Mouse (Mus musculus) subcutaneous adipose tissue, adult 2 months (tissue): Measurements from ENCODE around the gene Wfikkn1. TPM values are rescaled to one million over a fixed set of nuclear protein-coding genes. Genes with fewer than 3 reads are reported as not detected.

Experiments used
- polyA plus RNA-seq: library from polyadenylated mRNA; depleted of rRNA; stranded (reverse); fragments of >200 nt; gene quantifications from 2 replicates; pipeline ENCODE4 v1.2.3, GENCODE M21; 2012; ENCODE audit warnings: low replicate concordance; rRNA removed

The Wfikkn1 gene
- 0.54 and 1.1 TPM in 2 replicates for polyA plus RNA-seq

GRCm38 (mm10) chr17:25880196-25880910 lies at the start of gene Wfikkn1:
Gene Wfikkn1, minus strand, starts transcription at chr17:25880858.

GRCm38 (mm10) chr17:25919144-25919785 lies 38.6 kb upstream of the Wfikkn1 start, which contains the start of gene Rab40c:
Gene Rab40c, minus strand, starts transcription at chr17:25919727.

GRCm38 (mm10) chr17:25874721-25875170 lies 5.9 kb downstream of the Wfikkn1 start, which contains the start of gene Mettl26:
Gene Mettl26, plus strand, starts transcription at chr17:25875074.

GRCm38 (mm10) chr17:25868601-25869191 lies 12.0 kb downstream of the Wfikkn1 start, which contains the start of gene Mcrip2:
Gene Mcrip2, minus strand, starts transcription at chr17:25868764.

GRCm38 (mm10) chr17:25860832-25861703 lies 19.6 kb downstream of the Wfikkn1 start, which contains the start of gene Wdr90:
Gene Wdr90, minus strand, starts transcription at chr17:25861501.

GRCm38 (mm10) chr17:25844396-25844901 lies 36.2 kb downstream of the Wfikkn1 start, which contains the start of gene Rhot2:
Gene Rhot2, minus strand, starts transcription at chr17:25844851.

GRCm38 (mm10) chr17:25841117-25841880 lies 39.4 kb downstream of the Wfikkn1 start, which contains the start of gene Gm20683:
Gene Gm20683, minus strand, starts transcription at chr17:25841763.

GRCm38 (mm10) chr17:25837076-25837410 lies 43.6 kb downstream of the Wfikkn1 start, which contains the start of gene Rhbdl1:
Gene Rhbdl1, minus strand, starts transcription at chr17:25837295.

GRCm38 (mm10) chr17:25833291-25833663 lies 47.4 kb downstream of the Wfikkn1 start, which contains the start of gene Stub1:
Gene Stub1, minus strand, starts transcription at chr17:25833404.

GRCm38 (mm10) chr17:25828712-25829557 lies 51.7 kb downstream of the Wfikkn1 start, which contains the start of gene Jmjd8:
Gene Jmjd8, plus strand, starts transcription at chr17:25828867.

Other genes starting within 250 kb of the Wfikkn1 start
- gene Gng13, start 163.7 kb downstream of the Wfikkn1 start, polyA plus RNA-seq = not detected in 2 replicates
- 3.0 and 8.4 TPM in 2 replicates for gene Chtf18, start 153.4 kb downstream of the Wfikkn1 start, polyA plus RNA-seq
- gene Rpusd1, start 153.2 kb downstream of the Wfikkn1 start, polyA plus RNA-seq = 33.3 and 43.5 TPM in 2 replicates
- gene Mslnl, start 144.8 kb downstream of the Wfikkn1 start, polyA plus RNA-seq = 0.26 and 0.95 TPM in 2 replicates
- 18.0 and 39.1 TPM in 2 replicates for gene Msln, start 126.5 kb downstream of the Wfikkn1 start, polyA plus RNA-seq
- 30.7 and 33.1 TPM in 2 replicates for gene Narfl, start 107.1 kb downstream of the Wfikkn1 start, polyA plus RNA-seq
- 33.7 and 63.5 TPM in 2 replicates for gene Haghl, start 95.2 kb downstream of the Wfikkn1 start, polyA plus RNA-seq
- 0.13 TPM in 1 of 2 replicates, not detected in the other for gene Ccdc78, start 94.3 kb downstream of the Wfikkn1 start, polyA plus RNA-seq
- 100 and 103 TPM in 2 replicates for gene Fam173a, start 88.0 kb downstream of the Wfikkn1 start, polyA plus RNA-seq
- gene AC134908.4, start 85.2 kb downstream of the Wfikkn1 start, polyA plus RNA-seq = not detected in 2 replicates
- gene Metrn, start 83.7 kb downstream of the Wfikkn1 start, polyA plus RNA-seq = 31.8 and 52.1 TPM in 2 replicates
- 1.3 and 10.1 TPM in 2 replicates for gene Fbxl16, start 71.8 kb downstream of the Wfikkn1 start, polyA plus RNA-seq
- gene Wdr24, start 57.2 kb downstream of the Wfikkn1 start, polyA plus RNA-seq = 29.1 and 47.7 TPM in 2 replicates
- gene Jmjd8, start 52.0 kb downstream of the Wfikkn1 start, polyA plus RNA-seq = 107 and 138 TPM in 2 replicates
- 147 and 198 TPM in 2 replicates for gene Stub1, start 47.5 kb downstream of the Wfikkn1 start, polyA plus RNA-seq
- 63.1 and 173 TPM in 2 replicates for gene Rhbdl1, start 43.6 kb downstream of the Wfikkn1 start, polyA plus RNA-seq
- gene Gm20683, start 39.1 kb downstream of the Wfikkn1 start, polyA plus RNA-seq = 51.2 and 72.8 TPM in 2 replicates
- 48.9 and 77.3 TPM in 2 replicates for gene Rhot2, start 36.0 kb downstream of the Wfikkn1 start, polyA plus RNA-seq
- 16.4 and 55.2 TPM in 2 replicates for gene Wdr90, start 19.4 kb downstream of the Wfikkn1 start, polyA plus RNA-seq
- 84.2 and 113 TPM in 2 replicates for gene Mcrip2, start 12.1 kb downstream of the Wfikkn1 start, polyA plus RNA-seq
- 47.8 and 80.7 TPM in 2 replicates for gene Mettl26, start 5.8 kb downstream of the Wfikkn1 start, polyA plus RNA-seq
- 35.2 and 54.0 TPM in 2 replicates for gene Rab40c, start 38.9 kb upstream of the Wfikkn1 start, polyA plus RNA-seq
- gene Pigq, start 64.1 kb upstream of the Wfikkn1 start, polyA plus RNA-seq = 166 and 173 TPM in 2 replicates
- 1.0 TPM in 1 of 2 replicates, not detected in the other for gene Nhlrc4, start 64.1 kb upstream of the Wfikkn1 start, polyA plus RNA-seq
- 0.12 TPM in 1 of 2 replicates, not detected in the other for gene A930017K11Rik, start 71.7 kb upstream of the Wfikkn1 start, polyA plus RNA-seq
- gene Capn15, start 104.9 kb upstream of the Wfikkn1 start, polyA plus RNA-seq = 22.9 and 54.5 TPM in 2 replicates
- 32.8 and 33.6 TPM in 2 replicates for gene Rab11fip3, start 188.7 kb upstream of the Wfikkn1 start, polyA plus RNA-seq
- 27.4 and 27.8 TPM in 2 replicates for gene Decr2, start 209.5 kb upstream of the Wfikkn1 start, polyA plus RNA-seq
- 24.8 and 57.1 TPM in 2 replicates for gene Nme4, start 214.7 kb upstream of the Wfikkn1 start, polyA plus RNA-seq
- 15.5 and 21.6 TPM in 2 replicates for gene Tmem8, start 232.4 kb upstream of the Wfikkn1 start, polyA plus RNA-seq
- gene Mrpl28, start 242.6 kb upstream of the Wfikkn1 start, polyA plus RNA-seq = 95.3 and 97.5 TPM in 2 replicates